Mouse (Mus musculus) cortical plate, adult 2 months (tissue): Measurements from ENCODE around the gene Elof1. TPM values are rescaled to one million over a fixed set of nuclear protein-coding genes. Genes with fewer than 3 reads are reported as not detected.

Experiments
- H3K27ac ChIP-seq: fragments of 200-500 bp; 2 replicates; pipeline ENCODE4 v1.5.1; 2012; ENCODE audit warnings: low read length, control low read depth, inconsistent platforms; ENCODE audit not compliant: insufficient read depth
- H3K4me1 ChIP-seq: fragments of 200-500 bp; 2 replicates; pipeline ENCODE4 v1.6.1; 2011; ENCODE audit warnings: low read length; ENCODE audit not compliant: control insufficient read depth, insufficient read depth
- H3K4me3 ChIP-seq: fragments of 200-500 bp; 2 replicates; pipeline ENCODE4 v1.5.1; 2011; ENCODE audit warnings: mild to moderate bottlenecking, low read length, control low read depth; ENCODE audit not compliant: insufficient read depth
- CTCF ChIP-seq: fragments of 200-500 bp; IDR thresholded peaks from 2 replicates; pipeline ENCODE4 v1.5.1; 2011; ENCODE audit warnings: mild to moderate bottlenecking, control low read depth, low read length; ENCODE audit not compliant: insufficient read depth; ENCODE audit errors: extremely low read depth
- POLR2A ChIP-seq: fragments of 200-500 bp; IDR thresholded peaks from 2 replicates; pipeline ENCODE4 v1.6.1; 2011; ENCODE audit warnings: mild to moderate bottlenecking, low read length, control low read depth; ENCODE audit not compliant: insufficient read depth; ENCODE audit errors: extremely low read depth
- polyA plus RNA-seq: library from polyadenylated mRNA; depleted of rRNA; stranded (reverse); fragments of >200 nt; gene quantifications from 2 replicates; pipeline ENCODE4 v1.2.3, GENCODE M21; 2012

The Elof1 gene
- polyA plus RNA-seq, 1 experiment, result 131 TPM

DNA sequence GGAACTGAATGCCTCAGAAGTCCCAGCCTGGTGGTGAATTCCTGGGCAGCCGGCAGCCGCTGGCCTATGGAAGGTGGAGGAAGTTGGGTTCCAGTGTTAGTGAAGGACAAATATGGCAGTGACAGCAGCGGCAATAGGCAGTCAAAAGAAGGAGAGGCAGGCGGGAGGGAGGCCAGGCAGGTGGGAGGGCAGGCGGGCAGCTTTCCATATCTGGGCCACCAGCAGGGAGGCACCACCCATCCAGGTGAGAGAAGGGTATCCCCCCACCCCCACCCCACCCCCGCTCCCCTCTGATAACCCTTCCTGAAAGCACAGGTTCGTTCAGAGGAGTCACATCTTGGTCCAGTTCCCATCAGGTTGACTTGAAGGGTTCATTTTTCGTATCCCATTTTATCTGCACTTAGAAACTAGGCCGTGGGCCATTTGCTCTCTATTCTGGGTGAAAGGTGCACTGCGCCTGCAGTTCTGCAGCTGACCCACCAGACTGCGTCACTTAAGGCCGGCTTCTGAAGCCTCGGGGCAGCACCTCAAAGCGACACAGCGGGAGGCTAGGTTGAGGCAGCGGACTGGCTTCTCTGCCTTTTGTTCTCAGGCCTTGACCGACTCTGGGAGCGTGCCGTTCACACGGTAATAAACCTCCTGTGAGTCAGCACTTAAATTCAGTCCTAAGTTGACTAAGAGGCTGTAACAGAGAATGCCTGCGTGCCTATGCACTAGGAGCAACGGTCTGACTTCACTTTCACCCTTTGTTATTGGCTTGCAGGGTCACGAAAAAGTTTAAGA lies 20.0 kb upstream of the Elof1 start:
- no peak overlapping the region for H3K27ac ChIP-seq
- H3K4me3 ChIP-seq, result no peak overlapping the region
- no peaks in the 10 kb centered on the region for H3K4me1 ChIP-seq
- TF ChIP-seq POLR2A (no peak), CTCF (no peak)

DNA sequence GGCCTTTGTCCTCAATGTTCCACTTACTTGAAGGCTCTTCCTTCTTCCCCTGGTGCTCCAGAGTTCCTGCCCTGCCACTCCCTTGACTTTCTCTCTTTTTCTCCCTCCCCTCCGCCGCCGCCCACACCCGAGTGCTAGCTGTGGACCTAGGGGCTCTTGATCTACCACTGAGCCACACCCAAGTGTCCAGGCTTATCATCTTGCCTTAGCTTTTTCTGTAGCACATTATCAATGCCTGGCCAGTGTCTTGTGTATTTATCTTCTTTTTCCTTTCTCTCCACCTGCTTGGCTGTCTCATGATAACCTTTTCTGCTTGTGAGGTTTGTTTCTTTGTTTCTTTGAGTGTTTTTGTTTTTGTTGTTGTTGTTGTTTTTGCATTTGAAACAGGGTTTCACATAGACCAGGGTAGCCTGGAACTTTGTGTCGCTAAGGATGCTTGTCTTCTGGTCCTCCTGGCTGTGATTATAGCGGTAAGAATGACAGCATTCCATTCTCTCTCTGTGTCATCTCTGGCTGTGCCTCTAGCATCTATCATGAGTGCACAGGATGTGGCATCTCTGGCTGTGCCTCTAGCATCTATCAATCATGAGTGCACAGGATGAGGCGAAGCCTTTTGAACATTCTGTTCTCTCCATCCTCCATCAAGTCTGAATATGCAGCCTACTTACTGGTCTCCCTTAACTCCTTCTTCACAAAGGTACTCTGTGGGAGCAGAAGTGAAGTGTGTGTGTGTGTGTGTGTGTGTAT lies 18.8 kb upstream of the Elof1 start, which contains the start of gene Acp5:
Gene Acp5, minus strand, starts transcription at position 68 of the 747 bp plus-strand sequence.
- Histone ChIP-seq H3K27ac (no peak within 1 kb of the TSS), H3K4me1 (no peaks in the 10 kb centered on the region), H3K4me3 (no peak within 1 kb of the TSS)
- TF ChIP-seq POLR2A (no peak), CTCF (no peak)

DNA sequence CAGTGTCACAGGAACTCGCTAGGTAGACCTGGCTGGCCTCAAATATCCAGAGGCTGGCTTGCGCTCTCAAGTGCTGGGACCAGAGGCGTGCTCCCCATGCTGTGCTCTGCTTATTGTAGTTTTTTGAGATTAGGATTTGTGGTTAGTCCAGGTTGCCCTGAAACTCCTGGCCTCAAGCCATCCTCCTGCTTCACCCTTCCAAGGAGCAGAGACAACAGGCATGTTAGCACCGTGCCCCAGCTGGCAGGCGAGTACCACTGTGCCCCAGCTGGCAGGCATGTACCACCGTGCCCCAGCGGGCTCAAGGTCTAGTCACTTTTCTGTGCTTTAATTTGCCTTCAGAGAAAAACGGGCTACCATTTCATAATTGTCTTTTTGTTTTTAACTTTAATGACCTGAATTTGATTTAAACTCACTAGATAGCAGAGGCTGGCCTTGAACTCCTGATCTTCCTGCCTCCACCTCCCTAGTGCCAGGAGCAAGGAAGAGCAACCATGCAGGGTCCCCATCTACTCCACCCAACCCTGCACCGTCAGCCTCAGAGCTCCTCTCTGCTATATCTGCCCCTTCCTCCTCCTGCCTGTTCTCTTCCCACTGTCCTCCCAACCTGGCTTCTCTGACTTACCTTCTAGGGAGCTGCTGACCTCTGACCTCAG lies 18.1 kb upstream of the Elof1 start:
- TF ChIP-seq POLR2A, result no peak
- TF ChIP-seq CTCF, result no peak
- H3K27ac ChIP-seq, result no peak overlapping the region
- H3K4me1 ChIP-seq, result no peaks in the 10 kb centered on the region
- H3K4me3 ChIP-seq, result no peak overlapping the region

DNA sequence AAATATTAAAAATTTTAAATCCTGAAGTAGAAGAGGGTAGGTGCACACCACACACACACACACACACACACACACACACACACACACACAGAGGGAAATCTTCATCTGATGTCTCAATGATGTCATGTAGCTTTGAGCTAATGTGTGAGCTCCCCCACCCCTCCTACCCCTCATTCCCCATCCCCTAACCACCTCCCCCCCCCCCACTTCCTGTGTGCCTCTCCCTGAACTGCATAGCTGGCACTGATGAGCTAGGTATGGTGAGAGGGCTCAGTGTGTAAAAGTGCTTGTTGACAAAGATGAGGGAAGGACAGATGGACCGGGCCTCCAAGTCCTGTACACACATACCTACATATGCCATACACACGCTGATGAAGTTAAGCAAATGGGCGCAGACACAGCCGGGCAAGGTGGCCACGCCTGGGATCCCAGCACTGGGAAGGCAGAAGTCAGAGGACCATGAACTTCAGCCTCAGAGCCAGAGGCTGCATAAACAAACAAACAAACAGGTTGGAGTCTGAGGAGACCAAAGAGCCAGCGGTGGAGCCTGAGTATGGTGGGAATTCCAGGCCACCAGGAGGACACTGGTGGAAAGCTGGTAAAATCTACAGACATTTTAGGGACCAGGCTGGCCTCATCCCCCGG lies 17.4 kb upstream of the Elof1 start:
- no peak overlapping the region for H3K4me3 ChIP-seq
- TF ChIP-seq CTCF (no peak), POLR2A (no peak)
- no peaks in the 10 kb centered on the region for H3K4me1 ChIP-seq
- no peak overlapping the region for H3K27ac ChIP-seq

DNA sequence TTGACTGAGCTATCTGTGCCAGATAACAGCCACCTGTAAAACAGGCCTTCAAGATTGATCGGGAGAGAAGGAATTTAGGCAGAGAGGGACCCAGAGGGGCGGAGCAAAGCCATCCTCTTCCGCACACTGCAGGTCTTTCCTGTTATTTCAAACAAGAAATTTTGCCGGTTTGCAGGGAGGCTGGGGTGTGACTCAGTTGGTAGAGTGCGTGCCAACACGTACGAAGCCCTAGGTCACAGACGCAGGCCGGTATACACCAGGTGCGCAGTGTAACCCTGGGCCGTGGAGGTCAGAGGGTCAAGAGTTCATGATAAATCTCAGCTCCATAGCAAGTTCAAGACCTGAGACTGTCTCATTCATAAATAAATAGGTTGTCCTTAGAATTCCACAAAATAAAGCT lies 15.2 kb upstream of the Elof1 start:
- no peaks in the 10 kb centered on the region for H3K4me1 ChIP-seq
- no peak overlapping the region for H3K27ac ChIP-seq
- no peak overlapping the region for H3K4me3 ChIP-seq
- TF ChIP-seq POLR2A, result no peak
- TF ChIP-seq CTCF, result no peak

DNA sequence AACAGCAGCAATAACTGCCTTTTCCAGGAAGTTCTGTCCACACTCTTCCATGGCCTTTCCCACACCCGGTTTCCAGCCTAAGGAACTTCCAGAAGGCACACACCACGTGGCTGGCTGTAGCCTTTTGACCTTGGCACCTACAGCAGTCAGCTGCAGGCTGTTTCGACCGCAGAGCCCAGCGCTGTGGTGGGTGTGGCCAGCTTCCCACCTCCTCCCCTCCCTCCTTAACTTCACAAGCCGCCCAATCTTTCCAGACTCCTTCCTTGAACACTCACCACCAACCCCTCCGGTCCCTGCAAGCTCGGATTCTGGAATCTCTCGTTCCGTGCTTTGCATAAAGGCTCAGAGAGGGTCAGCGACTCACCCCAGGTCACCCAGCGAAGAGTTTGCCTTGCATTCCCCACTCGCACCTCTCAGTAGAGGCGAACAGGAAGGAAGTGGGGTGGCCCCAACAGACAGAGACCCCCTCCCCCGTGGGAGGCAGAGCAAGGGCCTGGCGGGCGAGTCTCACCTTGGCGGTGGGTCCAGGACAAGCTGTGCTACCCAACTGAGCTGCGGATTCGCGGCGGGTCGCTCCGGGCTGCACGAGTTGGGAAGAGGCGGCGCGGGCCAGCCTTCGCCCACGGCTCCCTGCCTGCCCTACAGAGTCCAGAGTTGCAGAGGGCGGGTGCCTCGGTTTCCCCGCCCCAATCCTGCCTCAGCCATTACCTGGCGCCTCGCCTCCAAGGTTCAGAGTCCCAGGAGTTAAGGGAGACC lies 14.4 kb upstream of the Elof1 start:
- no peak overlapping the region for H3K27ac ChIP-seq
- TF ChIP-seq CTCF, result no peak
- TF ChIP-seq POLR2A, result no peak
- H3K4me3 ChIP-seq, result no peak overlapping the region
- no peaks in the 10 kb centered on the region for H3K4me1 ChIP-seq

DNA sequence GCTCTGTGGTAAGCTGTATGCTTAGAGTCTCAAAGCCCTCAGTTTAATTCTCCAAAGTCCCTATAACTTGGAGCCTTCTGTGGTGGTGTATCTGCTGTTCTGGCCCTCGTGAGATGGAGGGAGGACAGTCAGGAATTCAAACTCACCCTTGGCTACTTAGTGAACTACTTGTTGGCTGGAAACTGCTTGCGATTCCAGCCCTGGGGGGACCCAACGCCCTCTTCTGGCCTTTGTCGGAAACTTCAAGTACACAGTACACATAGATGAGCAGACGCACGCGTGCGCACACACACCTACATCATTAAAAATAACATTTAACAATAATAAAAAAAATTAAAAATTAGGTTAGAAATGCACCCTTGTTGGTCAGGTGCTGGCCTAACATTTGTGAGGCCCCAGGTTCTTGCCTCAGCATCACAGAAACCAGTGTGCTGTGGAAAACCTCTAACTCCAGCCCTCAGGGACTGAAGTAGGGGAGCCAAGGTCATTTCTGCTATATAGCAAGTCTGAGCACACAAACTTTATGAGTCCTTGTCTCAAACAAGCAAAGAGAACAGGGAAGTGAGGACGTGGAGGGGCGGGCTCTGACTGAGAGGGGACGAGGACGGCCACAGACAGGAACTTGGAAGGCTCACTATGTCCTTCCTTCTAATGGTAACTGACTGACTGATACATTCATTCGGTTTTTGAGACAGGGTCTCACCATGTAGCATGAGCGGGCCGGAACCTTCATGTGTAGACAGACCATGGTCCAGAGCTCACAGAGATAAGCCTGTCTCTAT lies 8.5 kb upstream of the Elof1 start:
- TF ChIP-seq POLR2A, result no peak
- TF ChIP-seq CTCF, result no peak
- no peak overlapping the region for H3K4me3 ChIP-seq
- no peak overlapping the region for H3K27ac ChIP-seq
- H3K4me1 ChIP-seq, result no peaks in the 10 kb centered on the region

DNA sequence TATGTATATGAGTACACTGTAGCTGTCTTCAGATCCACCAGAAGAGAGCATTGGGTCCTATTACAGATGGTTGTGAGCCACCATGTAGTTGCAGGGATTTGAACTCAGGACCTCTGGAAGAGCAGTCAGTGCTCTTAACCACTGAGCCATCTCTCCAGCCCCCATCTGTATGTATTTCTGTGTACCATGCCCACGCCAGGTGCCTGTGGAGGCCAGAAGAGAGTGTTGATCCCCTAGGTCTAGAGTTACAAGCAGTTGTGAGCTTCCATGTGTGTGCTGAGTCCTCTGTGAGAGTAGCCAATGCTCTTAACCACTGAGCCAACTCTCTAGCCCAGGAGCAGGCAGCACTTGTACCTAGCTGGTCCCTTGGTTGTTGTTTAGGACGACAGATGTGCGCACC lies 7.2 kb upstream of the Elof1 start:
- Histone ChIP-seq H3K27ac (no peak overlapping the region), H3K4me3 (no peak overlapping the region), H3K4me1 (no peaks in the 10 kb centered on the region)
- TF ChIP-seq CTCF (no peak), POLR2A (no peak)

DNA sequence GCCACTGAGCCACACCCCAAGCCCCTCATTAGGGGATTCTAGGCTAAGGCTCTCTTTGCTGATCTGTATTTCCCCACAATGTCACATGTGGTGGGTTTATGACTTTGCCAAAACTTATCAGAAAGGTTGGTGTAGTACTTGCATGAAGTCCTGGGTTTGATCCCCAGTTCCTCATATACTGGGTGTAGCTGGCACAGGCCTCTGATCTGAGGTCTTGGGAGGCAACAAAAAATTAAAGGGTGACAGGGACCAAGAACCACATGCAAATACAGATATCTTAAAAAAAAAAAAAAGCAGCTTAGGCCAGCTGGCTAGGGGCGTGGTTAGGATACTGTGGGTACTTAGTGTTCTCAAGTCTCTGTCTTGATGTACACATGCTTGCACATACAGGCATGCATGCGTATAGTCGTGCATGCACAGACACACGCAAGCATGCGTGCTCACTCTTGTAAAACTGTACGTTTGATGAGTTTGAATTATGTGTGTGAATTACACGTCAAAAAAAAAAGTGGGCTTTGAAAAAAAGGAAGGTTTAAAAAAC lies 6.2 kb upstream of the Elof1 start:
- no peak for TF ChIP-seq POLR2A
- H3K4me1 ChIP-seq, result no peaks in the 10 kb centered on the region
- H3K27ac ChIP-seq, result no peak overlapping the region
- no peak overlapping the region for H3K4me3 ChIP-seq
